Comparison of ENCODE assay signal across 10 mouse cellular contexts in the genomic region with DNA sequence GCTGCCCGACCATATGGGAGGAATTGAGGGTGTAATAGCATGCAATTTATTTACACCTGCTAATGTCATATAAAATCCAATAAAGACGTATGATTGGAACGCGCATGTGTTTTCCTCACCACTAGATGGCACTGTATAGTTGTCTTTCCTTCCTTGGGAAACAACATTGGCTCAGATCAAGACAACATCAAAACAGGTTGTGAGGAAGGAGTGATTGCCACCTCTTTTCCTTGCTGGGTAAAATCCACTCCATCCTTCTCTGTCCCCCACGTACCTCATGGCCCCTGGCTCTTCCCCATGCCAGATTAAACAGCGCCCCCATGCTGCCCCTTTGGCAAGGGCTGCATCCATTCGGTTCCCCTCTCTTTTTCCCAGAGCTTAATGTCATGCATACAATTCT. TPM values are rescaled to one million over a fixed set of nuclear protein-coding genes. Genes with fewer than 3 reads are reported as not detected.
DNase-seq lines count a peak whose midpoint lies in the region; ATAC-seq and TF ChIP-seq lines count a peak whose summit lies in the region.
"Had no signal": no experiment of that assay in that cellular context is flagged by ENCODE, and none has a peak within 500 bp of the region (broad histone marks: within the 10 kb centered on the region; RNA-seq: fewer than 3 reads in every experiment).

No protein-coding gene starts in this region.

- 21% methylated on average over 7 of the region's 7 CpGs for WGBS in limb, embryonic 14.5 days
- WGBS in limb, embryonic 10.5 days, result 29% methylated on average over 7 of the region's 7 CpGs
- 18% methylated on average over 7 of the region's 7 CpGs for WGBS in bone marrow, adult 2 months

- no peak overlapping the region for H3K27ac ChIP-seq in limb, embryonic 14.5 days (replicated peaks; ENCODE audit: low read depth, low read length)
- no peak overlapping the region for H3K27ac ChIP-seq in limb, embryonic 10.5 days
- no peak overlapping the region for H3K27ac ChIP-seq in bone marrow, adult 2 months (ENCODE audit: control insufficient read depth, insufficient read depth, low read depth, low read length, poor library complexity)
- H3K27ac ChIP-seq: heart, embryonic 13.5 days had no signal

- H3K9me3 ChIP-seq in limb, embryonic 14.5 days (ENCODE audit: control insufficient read depth, low read length), result no peaks in the 10 kb centered on the region
- H3K9me3 ChIP-seq in limb, embryonic 10.5 days (replicated peaks), result no peaks in the 10 kb centered on the region

- DNase-seq in cerebellum, adult 18-20 months, result peak; percentile 39 to 44
- DNase-seq in limb, embryonic 14.5 days (ENCODE audit: low spot score), result peak; percentile 60
- DNase-seq in limb, embryonic 10.5 days (ENCODE audit: low spot score), result no peak
- DNase-seq in ovary, postnatal 14 days (ENCODE audit: low spot score), result no peak
- no peak for DNase-seq in frontal cortex, postnatal 14 days (ENCODE audit: low spot score in 2 of 2)

- H3K4me2 ChIP-seq in limb, embryonic 14.5 days (replicated peaks; ENCODE audit: low read depth, low read length, severe bottlenecking), result no peak overlapping the region
- H3K4me2 ChIP-seq: heart, embryonic 13.5 days had no signal

- H3K36me3 ChIP-seq in limb, embryonic 14.5 days (ENCODE audit: control insufficient read depth, insufficient read depth, low read length), result no peaks in the 10 kb centered on the region
- no peaks in the 10 kb centered on the region for H3K36me3 ChIP-seq in limb, embryonic 10.5 days
- H3K36me3 ChIP-seq: heart, embryonic 13.5 days had no signal

- H3K9ac ChIP-seq in limb, embryonic 14.5 days (ENCODE audit: low read depth, low read length, severe bottlenecking), result no peak overlapping the region
- H3K9ac ChIP-seq: heart, embryonic 13.5 days had no signal

- no peaks in the 10 kb centered on the region for H3K4me1 ChIP-seq in limb, embryonic 14.5 days (ENCODE audit: control insufficient read depth, insufficient read depth, low read length)
- peaks cover 13% of the 10 kb centered on the region for H3K4me1 ChIP-seq in limb, embryonic 10.5 days
- H3K4me1 ChIP-seq in bone marrow, adult 2 months (ENCODE audit: control insufficient read depth, insufficient read depth, low read length), result no peaks in the 10 kb centered on the region
- H3K4me1 ChIP-seq: heart, embryonic 13.5 days had no signal

- ATAC-seq in cerebellum, adult (ENCODE audit: insufficient number of reproducible peaks, low FRiP score, low TSS enrichment), result no peak; the same call in 1 of the 2 replicates
- no peak for ATAC-seq in limb, embryonic 14.5 days (ENCODE audit: low FRiP score, low read depth)
- ATAC-seq in inflammation-experienced regulatory T-cells, adult 6 months, result peak; percentile 43

- peak; percentile 33; the same call in 1 of the 2 replicates for TF ChIP-seq CTCF in bone marrow, adult 2 months (IDR thresholded peaks at IDR 0.05; ENCODE audit: control insufficient read depth, insufficient read depth, low read length)

- no peaks in the 10 kb centered on the region for H3K27me3 ChIP-seq in limb, embryonic 14.5 days (ENCODE audit: control insufficient read depth, insufficient read depth, low read length)
- H3K27me3 ChIP-seq in limb, embryonic 10.5 days (ENCODE audit: low read depth, poor library complexity, severe bottlenecking), result no peaks in the 10 kb centered on the region

- no peak for TF ChIP-seq POLR2A in limb, embryonic 14.5 days (IDR thresholded peaks at IDR 0.05; ENCODE audit: borderline replicate concordance, extremely low read depth, insufficient read depth, insufficient read length)
- TF ChIP-seq POLR2A in bone marrow, adult 2 months (IDR thresholded peaks at IDR 0.05; ENCODE audit: borderline replicate concordance, control insufficient read depth, low read depth, low read length), result no peak

- H3K4me3 ChIP-seq in limb, embryonic 14.5 days (replicated peaks; ENCODE audit: low read length), result no peak overlapping the region
- H3K4me3 ChIP-seq in limb, embryonic 10.5 days, result no peak overlapping the region
- no peak overlapping the region for H3K4me3 ChIP-seq in bone marrow, adult 2 months (replicated peaks; ENCODE audit: control insufficient read depth, low read depth, low read length)
- H3K4me3 ChIP-seq: heart, embryonic 13.5 days; myocyte had no signal

RNA-seq across cellular contexts. Expression of gene Gtf3a, which starts 8.2 kb away (rescaled TPM):
- polyA plus RNA-seq in limb, embryonic 14.5 days (2012; rRNA removed), result 77.7 and 87.0 TPM in 2 replicates
- 100 and 101 TPM in 2 replicates for polyA plus RNA-seq in limb, embryonic 14.5 days (2014; fragmentation: Nextera tagmentation; extraction: Ambion mirVana)
- polyA plus RNA-seq in limb, embryonic 10.5 days (2016; fragmentation: Nextera tagmentation; extraction: Ambion mirVana), result 141 and 159 TPM in 2 replicates
- 11.9 and 19.4 TPM in 2 replicates for polyA plus RNA-seq in bone marrow, adult 2 months (2011; ENCODE audit: insufficient read depth, insufficient read length, low replicate concordance, missing spikeins)
- 10 to 100 TPM; 13.5 to 44.2 (median 38.2) TPM for polyA plus RNA-seq in inflammation-experienced regulatory T-cells, adult 6 months (2017; shearing (Covaris generic))

RNA-seq across cellular contexts. Expression of gene Mtif3, which starts 23.4 kb away (rescaled TPM):
- 12.5 and 14.5 TPM in 2 replicates for polyA plus RNA-seq in limb, embryonic 14.5 days (2012; rRNA removed)
- polyA plus RNA-seq in limb, embryonic 14.5 days (2014; fragmentation: Nextera tagmentation; extraction: Ambion mirVana), result 24.8 and 27.2 TPM in 2 replicates
- 19.1 and 21.0 TPM in 2 replicates for polyA plus RNA-seq in limb, embryonic 10.5 days (2016; fragmentation: Nextera tagmentation; extraction: Ambion mirVana)
- polyA plus RNA-seq in bone marrow, adult 2 months (2011; ENCODE audit: insufficient read depth, insufficient read length, low replicate concordance, missing spikeins), result 4.3 and 12.3 TPM in 2 replicates
- 10 to 100 TPM; 44.4 to 59.1 (median 50.4) TPM for polyA plus RNA-seq in inflammation-experienced regulatory T-cells, adult 6 months (2017; shearing (Covaris generic))

Comparison
In these comparisons a context has a peak if more than half of its experiments do, and no peak if none do; other contexts are left out.
1. DNase-seq: peak in cerebellum, adult 18-20 months (2 of 2) and limb, embryonic 14.5 days (single experiment); none in limb, embryonic 10.5 days (single experiment), ovary, postnatal 14 days (single experiment) and frontal cortex, postnatal 14 days (0 of 2).